Mouse (Mus musculus) layer of hippocampus, adult 18-20 months (tissue): ENCODE measurements around the gene Iqschfp. TPM values are rescaled to one million over a fixed set of nuclear protein-coding genes. Genes with fewer than 3 reads are reported as not detected.
A peak's percentile ranks its signal among the peaks of the same experiment; 100 is the strongest.

Source experiments
- DNase-seq, 2 experiments: peaks; one replicate each; pipeline ENCODE4 v3.0.0; 2022; ENCODE audit warnings: low spot score in 2 of 2
- total RNA-seq, 2 experiments: library from RNA; stranded (reverse); gene quantifications; 2 replicates each; pipeline ENCODE4 v1.2.3; 2021

The Iqschfp gene
- total RNA-seq, 2 experiments from 2014 or later, result 12.3 to 13.2 TPM

DNA sequence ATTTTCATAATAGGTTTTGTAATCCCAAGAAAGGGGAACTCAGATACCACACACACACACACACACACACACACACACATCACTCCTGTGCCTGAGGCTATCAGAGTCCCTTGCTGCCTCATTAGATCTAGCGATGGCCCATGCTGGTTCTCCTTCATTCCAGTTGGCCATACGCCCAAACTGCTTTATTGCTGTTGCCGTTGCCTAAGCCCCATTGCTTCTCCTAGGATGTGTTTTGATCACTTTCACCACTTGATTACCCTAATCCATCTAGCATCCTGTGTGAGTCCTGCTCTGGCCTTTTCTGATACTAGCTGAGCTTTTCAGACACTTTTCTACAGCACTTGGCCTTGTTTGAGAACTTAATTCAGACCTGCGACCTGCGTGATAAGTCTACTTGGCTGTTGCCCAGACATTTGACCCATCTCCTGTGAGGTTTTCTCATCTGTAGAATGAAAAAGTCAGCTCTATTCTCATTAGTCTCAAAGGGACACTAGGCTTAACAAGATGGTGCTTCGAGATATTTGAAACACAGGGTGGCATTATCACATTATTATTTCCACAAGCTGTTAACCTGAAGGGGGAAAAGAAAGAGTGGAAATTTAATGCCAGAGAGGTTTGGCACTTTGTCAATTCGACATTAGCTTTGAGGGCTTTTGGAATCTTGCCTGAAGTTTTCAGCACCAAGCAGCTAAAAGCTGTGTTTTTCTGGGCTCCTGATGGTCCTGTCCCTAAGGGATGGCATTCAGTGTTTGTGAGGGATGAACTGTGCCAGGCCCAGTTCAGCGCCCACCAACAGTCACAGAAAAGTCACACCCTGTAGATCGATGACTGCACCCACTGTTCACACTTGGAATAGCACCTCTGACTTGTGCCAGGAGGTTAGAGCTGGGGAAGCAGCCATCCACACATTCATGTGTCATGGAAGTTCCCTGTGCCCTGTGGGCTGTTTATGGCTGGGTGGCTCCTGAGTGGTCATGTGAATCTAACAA lies 179.7 kb downstream of the Iqschfp start:
- peak in 1 of 2 experiments; percentile 67 for DNase-seq

DNA sequence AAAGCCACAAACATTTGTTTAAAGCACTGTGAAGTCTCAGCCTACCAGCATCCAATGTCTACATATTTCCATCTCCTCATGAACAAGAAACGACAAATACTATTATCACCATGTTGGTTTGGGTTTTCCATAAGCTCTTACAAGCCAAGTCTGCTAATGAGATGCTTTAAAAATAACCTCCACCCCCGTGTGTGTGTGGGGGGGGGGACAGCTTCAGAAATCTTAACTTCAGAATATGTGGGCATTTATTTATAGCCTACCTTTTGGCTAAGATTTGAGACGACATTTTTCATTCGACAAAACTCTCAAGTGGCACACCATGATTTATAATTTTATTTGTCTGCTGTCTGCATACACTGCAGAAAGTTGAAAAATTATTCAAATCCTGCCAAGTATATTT lies 185.4 kb downstream of the Iqschfp start:
- no peak for DNase-seq

DNA sequence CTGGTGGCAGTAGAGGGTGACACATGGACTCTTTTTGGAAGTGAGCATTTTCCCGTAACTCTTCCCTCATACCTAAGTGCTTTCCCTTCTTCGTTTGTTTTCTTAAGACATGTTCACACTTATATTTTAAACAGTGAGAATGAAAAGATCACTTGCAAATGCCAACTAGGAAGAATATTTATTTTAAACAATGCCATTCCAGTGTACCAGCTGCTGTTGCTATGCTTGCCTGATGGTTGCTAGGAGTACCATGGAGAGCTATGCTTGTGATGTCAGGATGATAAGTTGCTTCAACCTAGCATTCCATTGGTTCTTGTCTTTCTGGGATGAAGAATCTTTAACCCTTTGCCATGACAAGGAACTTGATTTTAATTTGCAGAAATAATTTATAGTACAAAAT lies 193.0 kb downstream of the Iqschfp start:
- DNase-seq, result no peak

DNA sequence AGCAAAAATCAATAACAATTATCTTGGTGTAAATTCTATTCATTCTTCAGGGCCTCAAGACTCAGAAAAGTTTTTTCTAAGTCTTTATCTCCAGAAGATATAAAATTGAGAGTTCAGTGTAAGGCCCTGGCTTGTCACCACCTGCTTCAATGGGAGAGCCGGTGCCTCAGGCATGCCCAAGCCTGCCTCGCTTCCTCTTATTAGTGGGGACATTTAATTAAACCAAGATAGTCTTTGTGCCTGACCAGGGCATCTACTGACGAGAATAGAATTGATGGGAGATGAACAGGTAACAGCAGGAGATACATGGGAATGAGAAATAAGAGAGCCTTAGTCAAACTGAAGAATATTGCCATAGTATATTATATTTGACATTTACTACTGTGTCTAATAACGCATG lies 200.1 kb downstream of the Iqschfp start:
- no peak for DNase-seq

DNA sequence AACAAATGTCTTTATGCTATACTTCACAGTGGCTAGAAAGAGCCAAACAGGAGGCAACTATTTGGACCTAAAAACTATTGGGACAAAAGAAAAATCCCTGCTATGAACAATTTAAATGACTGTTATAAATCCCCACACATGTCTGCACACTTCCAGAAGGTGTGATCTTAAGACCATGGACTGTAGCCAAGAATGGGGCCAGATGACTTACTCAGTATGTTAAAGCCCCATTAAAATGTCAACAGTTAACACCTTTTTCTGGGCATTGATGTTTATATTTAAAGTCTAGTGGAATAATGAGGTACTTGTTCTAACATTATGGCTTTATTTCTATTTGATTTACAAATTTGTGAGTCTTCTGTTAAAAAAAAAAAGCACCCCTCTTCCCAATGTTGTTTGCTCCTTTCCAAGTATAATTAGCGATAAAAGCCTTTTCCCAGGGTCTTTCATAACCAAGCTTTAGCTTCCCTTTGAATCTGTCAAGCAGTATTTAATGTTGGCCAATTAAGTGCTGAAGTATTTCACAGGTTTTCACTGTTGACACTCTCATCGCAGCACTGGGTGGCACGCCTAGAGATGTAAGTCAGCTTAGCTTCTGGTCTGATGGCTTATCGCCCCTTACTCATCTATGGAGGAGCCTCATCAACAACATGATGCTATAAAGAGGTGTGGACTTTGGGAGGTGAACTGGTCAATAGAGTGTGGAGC lies 204.8 kb downstream of the Iqschfp start:
- DNase-seq, result no peak

DNA sequence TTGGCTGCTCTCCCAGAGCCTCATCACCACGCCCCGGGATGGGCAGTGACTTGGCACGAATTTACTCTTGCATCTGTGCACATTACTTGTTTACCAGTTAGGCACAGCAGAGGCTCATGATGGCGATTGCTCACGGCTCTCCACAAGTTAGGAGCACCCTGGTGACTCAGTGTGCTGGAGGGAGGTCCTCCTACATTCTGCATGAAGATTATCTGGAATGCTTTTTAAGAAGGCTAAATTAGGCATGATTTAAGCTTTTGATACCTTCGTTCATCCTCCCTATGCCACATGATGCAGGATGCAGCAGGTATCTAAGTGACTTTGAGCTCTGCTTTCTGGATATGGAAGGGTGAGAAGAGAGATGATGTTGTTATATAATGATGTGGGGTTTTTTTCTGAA lies 207.5 kb downstream of the Iqschfp start:
- DNase-seq, result peak in 1 of 2 experiments; percentile 11

DNA sequence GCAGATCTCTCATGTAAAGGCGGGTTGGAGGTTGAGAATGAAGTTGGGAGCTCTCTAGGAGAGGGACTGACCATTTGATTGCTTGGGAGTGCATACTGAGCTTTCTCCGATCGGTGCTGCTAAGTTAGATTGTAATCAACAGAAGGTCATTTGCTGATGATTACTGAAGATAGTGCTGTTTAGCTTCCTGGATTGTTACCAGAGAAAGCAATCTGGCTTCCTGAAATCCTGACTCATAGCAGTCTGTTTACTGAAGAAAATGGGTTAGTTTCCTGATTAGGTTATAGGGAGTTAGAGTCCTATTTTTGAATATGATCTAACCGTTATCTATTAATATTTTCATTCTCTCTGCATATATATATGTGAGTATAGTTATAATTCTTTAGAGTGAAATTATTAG lies 209.3 kb downstream of the Iqschfp start:
- peak; percentile 45 to 79 for DNase-seq

DNA sequence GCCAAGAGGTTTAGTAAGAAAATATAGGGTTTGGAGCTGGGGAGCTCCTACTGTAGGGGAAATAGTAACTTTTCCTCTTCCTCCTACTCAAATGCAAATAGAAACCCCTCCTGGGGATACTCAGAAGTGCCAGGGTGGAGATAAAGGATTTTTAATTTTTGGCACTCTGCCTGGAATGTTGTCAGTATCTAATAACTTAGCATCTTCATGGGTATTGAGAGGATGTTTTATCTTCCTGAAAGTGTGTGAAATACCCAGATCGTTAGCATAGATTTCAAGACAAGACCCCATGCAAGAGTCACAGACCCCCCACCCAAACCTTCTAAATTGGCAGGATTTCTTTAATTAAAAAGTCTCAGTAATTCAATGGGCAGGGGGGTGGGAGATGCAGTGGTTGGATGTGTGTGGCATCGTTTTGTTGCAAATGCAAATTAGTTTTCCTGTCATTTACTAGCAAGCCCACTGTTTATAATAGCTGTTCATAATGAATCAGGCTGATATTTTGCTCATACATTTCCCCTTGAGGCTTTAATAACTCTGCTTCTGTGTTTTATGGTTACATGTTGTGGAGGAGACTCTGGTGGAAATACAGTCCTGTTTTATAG lies 213.2 kb downstream of the Iqschfp start:
- DNase-seq, result no peak

DNA sequence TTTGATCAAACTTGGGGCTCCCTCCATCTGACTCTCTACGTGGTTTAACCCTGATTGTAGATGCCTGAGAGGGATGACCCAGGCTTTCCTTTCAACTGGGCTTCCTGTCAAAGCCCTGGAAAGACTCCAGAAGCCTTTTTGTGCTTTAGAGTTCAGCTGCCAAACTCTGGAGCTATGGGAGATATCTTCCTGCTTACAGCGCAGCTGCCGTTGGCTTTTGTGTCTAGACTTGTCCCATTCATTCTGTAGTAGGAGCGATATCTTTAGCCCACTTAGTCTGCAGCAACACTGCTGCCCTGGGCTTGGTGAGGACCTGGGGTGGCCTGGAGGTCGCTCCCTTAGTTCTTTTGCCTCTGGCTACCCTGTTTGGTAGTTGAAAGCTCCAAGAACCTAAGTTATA lies 229.3 kb downstream of the Iqschfp start:
- DNase-seq, result no peak

DNA sequence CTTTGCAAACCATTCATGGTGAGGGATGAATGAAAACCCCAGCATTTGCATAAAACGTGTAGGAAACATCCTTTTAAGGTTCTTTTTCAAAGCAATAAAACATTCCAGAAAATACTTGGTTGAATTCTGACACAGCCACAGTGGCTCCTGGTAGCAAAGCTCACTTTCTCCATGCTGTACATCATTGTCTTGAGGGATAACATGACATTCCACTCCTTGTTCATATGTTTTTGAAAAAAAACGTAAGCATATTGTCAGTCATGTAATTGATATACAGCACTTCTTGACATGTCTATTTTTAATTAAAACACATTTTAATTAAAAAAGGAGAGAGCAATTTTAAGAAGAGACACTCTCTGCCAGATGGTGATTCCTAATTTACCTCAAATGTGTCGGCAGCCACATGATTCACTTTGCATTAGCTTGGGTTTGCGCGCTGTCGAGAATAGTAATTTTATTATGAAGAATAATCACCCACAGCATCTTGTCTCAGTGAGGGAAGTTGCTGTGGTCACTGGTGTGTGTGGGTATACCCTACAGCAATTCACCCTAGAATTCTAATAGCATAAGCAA lies 234.3 kb downstream of the Iqschfp start:
- peak in 1 of 2 experiments; percentile 33 for DNase-seq

DNA sequence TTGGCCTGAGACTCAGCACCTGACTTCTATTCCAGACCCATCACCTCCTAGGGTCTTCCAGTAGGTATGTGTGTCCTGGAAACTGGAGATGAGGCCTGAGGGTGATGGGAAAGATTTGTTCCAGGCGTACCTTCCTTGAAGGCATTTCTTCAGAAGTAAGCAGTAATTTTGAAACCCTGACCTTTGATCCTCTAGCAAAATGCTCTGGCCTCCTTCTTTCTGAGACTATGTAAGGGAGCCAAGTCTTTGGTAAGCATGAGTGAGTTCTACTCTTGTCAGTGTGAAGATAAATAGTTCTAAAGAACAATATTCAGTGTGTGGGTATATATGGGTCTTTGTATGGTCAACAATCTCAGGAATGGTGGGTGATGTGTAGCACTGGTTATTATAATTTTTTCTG lies 238.4 kb downstream of the Iqschfp start:
- DNase-seq, result no peak

DNA sequence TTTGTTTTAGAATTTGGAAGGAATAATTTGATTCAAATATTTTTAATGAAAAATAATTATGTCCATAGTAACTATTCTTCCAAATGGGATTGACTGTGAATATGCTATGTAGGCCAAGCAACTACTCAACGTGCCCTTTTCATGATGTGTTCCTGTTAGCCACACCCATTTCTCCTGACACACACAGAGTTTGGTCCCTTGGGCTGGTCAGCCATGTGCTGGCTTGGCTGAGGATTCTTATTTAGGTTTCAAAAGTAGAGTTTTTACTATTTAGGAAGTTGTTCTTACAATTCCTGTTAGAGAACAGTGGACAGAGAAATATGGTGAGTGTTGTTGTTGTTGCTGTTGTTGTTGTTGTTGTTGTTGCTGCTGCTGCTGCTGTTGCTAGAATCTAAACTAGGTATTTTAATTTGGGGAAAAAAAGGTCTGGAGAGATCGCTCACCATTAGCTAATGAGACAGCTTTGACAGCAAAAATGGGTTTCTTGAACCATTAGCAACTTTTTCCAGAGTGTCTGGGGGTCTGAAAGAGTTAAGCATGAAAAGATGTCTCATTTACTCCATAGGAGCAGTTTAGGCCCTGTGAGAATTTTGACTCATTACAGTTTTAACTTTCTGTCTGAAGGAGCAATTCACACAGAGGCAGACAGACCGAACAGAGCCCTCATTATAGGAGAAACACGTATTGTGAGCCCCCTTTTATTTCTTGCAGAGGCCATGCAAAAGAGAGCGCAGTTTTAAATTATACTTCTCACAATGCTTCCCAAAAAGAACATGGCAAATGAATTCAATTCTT lies 247.0 kb downstream of the Iqschfp start:
- no peak for DNase-seq

DNA sequence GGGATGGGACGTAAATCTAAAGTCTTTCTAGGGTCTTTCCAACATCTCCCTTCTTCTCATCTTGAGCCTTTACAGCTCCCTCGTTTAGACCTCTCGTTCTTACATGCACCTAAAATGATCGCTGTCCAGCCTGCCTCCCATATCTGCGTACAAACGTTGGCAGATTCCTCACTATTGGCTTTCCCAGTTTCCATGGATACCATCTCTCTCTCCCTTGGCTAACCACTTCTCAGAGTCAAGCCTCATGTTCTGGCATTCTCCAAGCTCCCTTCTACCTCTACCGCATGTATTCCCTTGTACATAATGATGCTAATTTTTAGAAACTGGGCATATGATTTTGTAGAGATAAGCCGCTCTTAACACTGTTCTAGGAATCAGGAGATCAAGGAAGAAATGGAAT lies 258.7 kb downstream of the Iqschfp start:
- DNase-seq, result no peak

DNA sequence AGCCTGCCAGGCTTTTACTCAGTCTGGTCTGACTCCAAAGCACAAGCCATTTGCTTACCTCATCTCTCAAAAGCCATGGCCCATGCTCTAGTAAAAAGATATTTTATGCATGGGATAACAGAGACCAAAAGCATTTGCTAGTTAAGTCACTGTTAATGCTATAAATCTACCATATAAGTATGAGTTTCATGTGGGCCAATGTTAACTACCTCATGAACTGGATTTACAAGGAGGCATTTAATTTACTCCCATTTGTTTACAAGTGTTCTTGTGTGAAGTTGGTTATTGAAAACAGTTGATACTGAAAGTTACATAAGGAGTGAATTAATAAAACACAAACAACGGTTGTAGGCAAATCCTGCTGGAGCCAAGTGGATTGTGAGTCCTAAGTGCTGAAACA lies 268.1 kb downstream of the Iqschfp start:
- DNase-seq, result no peak

DNA sequence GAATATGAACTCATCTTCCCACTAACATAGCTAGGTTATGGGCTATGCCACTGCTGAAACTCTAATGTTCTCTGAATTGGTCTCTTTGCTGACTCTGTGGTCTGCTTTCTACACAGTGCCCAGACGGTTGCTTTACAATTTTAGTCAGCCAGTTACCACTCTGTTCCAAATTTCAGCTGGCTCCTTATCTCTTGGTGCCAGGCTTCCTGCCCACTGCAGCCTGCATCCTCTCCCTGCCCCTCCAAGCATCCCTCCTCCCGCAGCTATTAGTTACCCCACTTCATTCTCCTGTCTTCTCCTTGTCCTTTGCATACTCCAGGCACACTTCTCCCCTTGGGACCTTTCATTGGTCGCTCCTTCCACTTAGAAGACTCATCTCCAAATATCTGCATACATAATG lies 268.7 kb downstream of the Iqschfp start:
- no peak for DNase-seq

DNA sequence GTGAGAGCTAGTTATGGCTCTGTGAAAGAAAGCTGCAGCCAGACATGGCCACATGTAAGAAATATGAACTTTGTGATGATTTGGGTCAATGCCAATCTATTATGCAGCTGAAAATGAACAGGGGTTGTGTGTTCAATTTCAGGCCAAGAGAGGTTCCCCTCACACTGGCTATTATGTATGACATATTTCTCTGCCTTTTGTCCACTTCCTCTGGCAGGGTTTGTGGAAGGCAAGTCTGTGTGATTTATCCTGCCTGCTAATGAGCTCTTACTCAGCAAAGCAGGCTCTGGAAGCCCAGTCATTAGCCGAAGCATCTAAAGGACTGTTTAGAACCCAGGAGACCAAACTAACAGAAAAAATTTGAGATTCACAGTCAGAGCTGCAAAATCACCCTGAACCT lies 286.2 kb downstream of the Iqschfp start:
- DNase-seq, result no peak

DNA sequence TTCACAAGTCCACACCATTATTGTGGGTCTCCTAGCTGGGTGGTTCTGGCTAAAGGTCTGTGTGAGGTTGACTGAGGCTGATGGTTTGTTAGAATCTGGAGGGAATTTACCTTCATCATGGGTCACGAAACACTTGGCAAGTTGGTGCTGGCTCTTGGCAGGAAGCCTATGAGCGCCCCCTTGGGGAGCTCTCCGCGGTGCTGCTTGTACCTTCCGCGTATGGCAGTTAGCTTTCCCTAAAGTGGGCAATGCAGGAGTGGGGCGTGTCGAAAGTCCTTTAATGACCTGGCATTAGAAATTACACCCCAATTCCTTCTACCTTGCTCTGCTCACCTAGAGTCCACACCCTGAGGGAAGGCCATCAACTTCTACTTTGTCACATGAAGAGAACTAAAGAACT lies 295.4 kb downstream of the Iqschfp start:
- DNase-seq, result no peak

DNA sequence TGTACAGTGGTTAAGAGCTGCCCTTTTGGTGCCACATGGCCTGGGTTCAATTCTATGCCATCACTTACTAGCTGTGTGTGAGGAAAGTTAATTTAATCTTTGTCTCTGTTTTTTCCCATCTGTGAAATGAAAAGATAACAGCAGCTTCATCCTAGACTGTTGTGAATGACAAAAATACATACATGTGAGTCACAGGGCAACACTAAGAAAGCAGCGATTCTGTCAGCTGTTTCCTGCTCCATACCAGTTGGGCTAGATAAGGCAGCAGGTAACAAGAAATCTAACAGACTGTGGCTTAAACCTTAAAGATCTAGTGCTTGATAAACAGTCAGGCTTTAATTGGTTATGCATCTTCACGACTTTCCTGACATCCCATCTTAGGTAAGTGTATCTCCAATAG lies 297.1 kb downstream of the Iqschfp start:
- no peak for DNase-seq

DNA sequence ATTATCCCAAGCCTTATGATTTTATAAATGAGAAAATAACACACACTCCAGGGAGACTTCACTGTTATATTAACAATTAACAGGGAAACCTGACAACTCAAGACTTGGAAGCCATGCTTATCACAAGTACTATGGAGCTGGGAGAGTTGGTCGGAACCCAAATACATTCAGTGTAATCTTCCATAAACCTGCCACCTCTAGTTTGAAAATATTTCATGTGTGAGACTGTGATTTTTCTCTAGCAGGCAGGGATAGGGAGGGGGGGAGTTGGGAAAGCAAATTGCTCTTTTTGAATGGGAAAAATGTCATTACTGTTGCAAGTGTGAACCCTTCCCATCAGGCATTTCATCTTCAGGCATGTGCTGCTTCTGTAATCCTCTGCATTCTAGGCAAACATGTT lies 304.9 kb downstream of the Iqschfp start:
- no peak for DNase-seq

DNA sequence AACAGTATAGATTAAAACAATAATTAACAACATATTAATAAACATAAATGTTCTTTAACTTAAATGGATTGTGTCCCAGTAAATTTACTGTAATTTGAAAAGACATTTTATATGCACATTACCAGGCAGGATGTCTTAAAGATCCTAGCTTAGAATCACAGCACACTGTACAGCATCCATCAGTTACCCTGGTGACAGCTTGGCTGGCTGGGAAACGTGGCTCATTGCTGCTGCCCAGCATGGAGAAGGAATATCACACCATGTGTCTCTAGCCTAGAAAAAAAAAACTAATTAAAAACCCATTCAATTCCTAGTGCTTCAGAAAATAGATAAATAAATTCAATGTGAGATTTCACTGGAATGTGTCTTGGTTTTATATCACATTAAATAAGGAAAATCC lies 309.2 kb downstream of the Iqschfp start:
- DNase-seq, result peak; percentile 52 to 63
